ENCODE assay signal across 12 mouse cellular contexts in the genomic region with DNA sequence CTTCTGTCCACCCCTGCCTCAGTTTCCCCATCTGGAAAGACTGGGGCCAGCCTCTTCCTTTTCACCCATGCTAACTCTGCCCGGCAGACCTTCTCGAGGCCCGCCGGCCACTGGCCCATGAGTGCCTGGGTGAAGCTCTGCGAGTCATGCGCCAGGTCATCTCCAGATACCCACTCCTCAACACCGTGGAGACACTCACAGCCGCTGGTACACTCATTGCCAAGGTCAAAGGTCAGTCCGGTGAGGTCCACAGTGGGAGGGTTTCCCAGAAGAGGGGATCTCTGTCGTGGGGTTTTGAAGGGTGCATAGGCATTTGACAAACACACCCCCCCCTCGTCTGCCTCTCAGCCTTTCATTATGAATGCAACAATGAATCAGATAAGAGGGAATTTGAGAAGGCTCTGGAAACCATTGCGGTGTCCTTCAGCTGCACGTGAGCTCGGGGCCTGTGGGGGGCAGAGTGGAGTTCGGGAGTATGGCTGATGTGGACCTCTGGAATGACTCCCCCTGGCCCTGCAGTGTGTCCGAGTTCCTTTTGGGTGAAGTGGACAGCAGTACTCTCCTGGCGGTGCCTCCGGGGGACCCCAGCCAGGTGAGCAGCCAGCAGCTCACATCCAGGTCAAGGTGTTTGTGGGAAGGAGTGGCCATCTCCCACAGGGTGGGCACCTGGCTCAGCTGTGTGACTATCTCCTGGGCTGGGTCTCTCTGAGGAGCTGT. TPM values are rescaled to one million over a fixed set of nuclear protein-coding genes. Genes with fewer than 3 reads are reported as not detected.
DNase-seq lines count a peak whose midpoint lies in the region; ATAC-seq and TF ChIP-seq lines count a peak whose summit lies in the region.
"Had no signal": no experiment of that assay in that cellular context is flagged by ENCODE, and none has a peak within 500 bp of the region (broad histone marks: within the 10 kb centered on the region; RNA-seq: fewer than 3 reads in every experiment).

No protein-coding gene starts in this region.

- peak; percentile 92 for DNase-seq in heart, adult 11 months
- no peak for DNase-seq in heart, adult 2 months
- DNase-seq in liver, adult 2 months (ENCODE audit: extremely low read depth, low read depth, low spot score), result no peak
- no peak for DNase-seq in liver
- no peak for DNase-seq in limb, embryonic 11.5 days (ENCODE audit: low spot score)
- no peak for DNase-seq in natural killer cell, adult 2 months (ENCODE audit: low spot score in 2 of 2)
- DNase-seq in left cerebral cortex, adult 18-20 months (ENCODE audit: low spot score in 2 of 2), result no peak
- DNase-seq: adrenal gland, adult 8-10 months; cerebellum, adult 11 months had no signal

- TF ChIP-seq POLR2A in heart, adult 2 months (IDR thresholded peaks at IDR 0.05; ENCODE audit: insufficient read depth, low read depth, low read length), result no peak
- no peak for TF ChIP-seq POLR2A in liver, adult 2 months (IDR thresholded peaks at IDR 0.05; ENCODE audit: extremely low read depth, insufficient read depth, low read length)

- no peak overlapping the region for H3K27ac ChIP-seq in heart, adult 2 months
- no peak overlapping the region for H3K27ac ChIP-seq in liver, adult 2 months (replicated peaks; ENCODE audit: insufficient read depth, low read depth, low read length)
- no peak overlapping the region for H3K27ac ChIP-seq in limb, embryonic 11.5 days (replicated peaks; ENCODE audit: low read depth, low read length)

- no peaks in the 10 kb centered on the region for H3K36me3 ChIP-seq in heart, adult 2 months (ENCODE audit: control insufficient read depth, insufficient read depth, low read length)
- H3K36me3 ChIP-seq in liver, adult 2 months (ENCODE audit: control insufficient read depth, insufficient read depth, low read length), result no peaks in the 10 kb centered on the region
- peaks cover 11% of the 10 kb centered on the region for H3K36me3 ChIP-seq in E14TG2a.4 (ENCODE audit: insufficient read depth, low read length)
- peaks cover 4% of the 10 kb centered on the region; the same call in 1 of the 2 replicates for H3K36me3 ChIP-seq in limb, embryonic 11.5 days (ENCODE audit: control insufficient read depth, insufficient read depth, low read length)

- no peak overlapping the region for H3K9ac ChIP-seq in heart, adult 2 months (ENCODE audit: low read depth, low read length)
- H3K9ac ChIP-seq in liver, adult 2 months (ENCODE audit: low read depth, low read length), result no peak overlapping the region
- no peak overlapping the region for H3K9ac ChIP-seq in limb, embryonic 11.5 days (ENCODE audit: low read length)

- TF ChIP-seq EP300 in heart, adult 2 months (IDR thresholded peaks at IDR 0.05; ENCODE audit: insufficient read depth, low read depth, low read length), result no peak

- no peaks in the 10 kb centered on the region for H3K79me2 ChIP-seq in heart, adult 2 months (replicated peaks; ENCODE audit: control insufficient read depth, insufficient read depth, low read length)
- no peaks in the 10 kb centered on the region for H3K79me2 ChIP-seq in liver, adult 2 months (ENCODE audit: control insufficient read depth, insufficient read depth, low read length)

- ATAC-seq in limb, embryonic 11.5 days (ENCODE audit: insufficient number of reproducible peaks, low FRiP score, low TSS enrichment, low read depth), result no peak
- ATAC-seq: forebrain, embryonic 16.5 days; Patski had no signal

- peaks cover 1% of the 10 kb centered on the region; the same call in 1 of the 2 replicates for H3K4me1 ChIP-seq in heart, adult 2 months (ENCODE audit: control insufficient read depth, insufficient read depth, low read length)
- no peaks in the 10 kb centered on the region for H3K4me1 ChIP-seq in liver, adult 2 months (ENCODE audit: control insufficient read depth, insufficient read depth, low read length)
- H3K4me1 ChIP-seq in E14TG2a.4 (replicated peaks; ENCODE audit: low read depth, low read length), result peaks cover 96% of the 10 kb centered on the region
- H3K4me1 ChIP-seq in limb, embryonic 11.5 days (ENCODE audit: control insufficient read depth, insufficient read depth, low read length), result peaks cover 10% of the 10 kb centered on the region

- intact Hi-C loops in heart, adult 2 months (cut with DNase I), result no loop called here

- peak overlapping the region; percentile 60; the same call in 1 of the 2 replicates for H3K4me2 ChIP-seq in limb, embryonic 11.5 days (ENCODE audit: low read depth, severe bottlenecking)

- H3K27me3 ChIP-seq in heart, adult 2 months (ENCODE audit: control insufficient read depth, insufficient read depth, low read length), result no peaks in the 10 kb centered on the region
- no peaks in the 10 kb centered on the region for H3K27me3 ChIP-seq in liver, adult 2 months (ENCODE audit: control insufficient read depth, insufficient read depth, low read length)
- H3K27me3 ChIP-seq in E14TG2a.4 (ENCODE audit: insufficient read depth, low read length), result 0 out of 2 replicates have a peak, but pooled peaks cover 3% of the 10 kb centered on the region
- peaks cover 7% of the 10 kb centered on the region; the same call in 1 of the 2 replicates for H3K27me3 ChIP-seq in limb, embryonic 11.5 days (ENCODE audit: control insufficient read depth, insufficient read depth, low read length)
- H3K27me3 ChIP-seq: Patski had no signal

- TF ChIP-seq CTCF in heart, adult 2 months (IDR thresholded peaks at IDR 0.05), result no peak
- TF ChIP-seq CTCF in liver, adult 2 months (IDR thresholded peaks at IDR 0.05; ENCODE audit: low read depth, low read length), result 0 out of 2 replicates have a peak, but pooled peaks have one; percentile 12
- peak; percentile 7; the same call in 1 of the 2 replicates for TF ChIP-seq CTCF in E14TG2a.4 (conservative IDR thresholded peaks at IDR 0.05; ENCODE audit: low read length)

- H3K9me3 ChIP-seq in E14TG2a.4 (ENCODE audit: low read length), result no peaks in the 10 kb centered on the region
- H3K9me3 ChIP-seq in limb, embryonic 11.5 days (ENCODE audit: control insufficient read depth, low read length), result no peaks in the 10 kb centered on the region

- 87% methylated on average over 18 of the region's 18 CpGs for WGBS in heart, adult 2 months
- 77% methylated on average over 18 of the region's 18 CpGs for WGBS in liver, adult 2 months
- WGBS in limb, embryonic 11.5 days, result 84% methylated on average over 18 of the region's 18 CpGs

- H3K4me3 ChIP-seq in heart, adult 2 months, result no peak overlapping the region
- H3K4me3 ChIP-seq in liver, adult 2 months (ENCODE audit: insufficient read depth, low read depth, low read length), result no peak overlapping the region
- H3K4me3 ChIP-seq in E14TG2a.4 (replicated peaks; ENCODE audit: low read length), result peak overlapping the region; percentile 72
- no peak overlapping the region for H3K4me3 ChIP-seq in limb, embryonic 11.5 days (ENCODE audit: low read depth, low read length)

RNA-seq across cellular contexts. Expression of a gene that starts 4.3 kb away (rescaled TPM):
- total RNA-seq in heart, adult 2 months (2021), result 1 to 10 TPM; 3.5 to 5.1 TPM
- polyA plus RNA-seq in heart, adult 2 months (2012; rRNA removed), result 8.9 and 16.6 TPM in 2 replicates
- 4.5 and 4.6 TPM in 2 replicates for total RNA-seq in liver, adult 2 months (2014; rRNA removed)
- 7.7 and 10.9 TPM in 2 replicates for polyA plus RNA-seq in liver, adult 2 months (2012; rRNA removed)
- 8.5 and 10.8 TPM in 2 replicates for polyA plus RNA-seq in limb, embryonic 11.5 days (2014; fragmentation: Nextera tagmentation; extraction: Ambion mirVana)
- 1 to 10 TPM; 3.7 to 4.1 TPM for total RNA-seq in left cerebral cortex, adult 18-20 months (2021)

RNA-seq across cellular contexts. Expression of a gene that starts 18.8 kb away (rescaled TPM):
- 10 to 100 TPM; 78.3 to 89.8 TPM for total RNA-seq in heart, adult 2 months (2021)
- polyA plus RNA-seq in heart, adult 2 months (2012; rRNA removed), result 182 and 194 TPM in 2 replicates
- total RNA-seq in liver, adult 2 months (2014; rRNA removed), result 26.4 and 39.1 TPM in 2 replicates
- 71.1 and 74.6 TPM in 2 replicates for polyA plus RNA-seq in liver, adult 2 months (2012; rRNA removed)
- polyA plus RNA-seq in limb, embryonic 11.5 days (2014; fragmentation: Nextera tagmentation; extraction: Ambion mirVana), result 294 and 308 TPM in 2 replicates
- total RNA-seq in left cerebral cortex, adult 18-20 months (2021), result 10 to 100 TPM; 73.6 to 75.2 TPM

RNA-seq across cellular contexts. Expression of a gene that starts 24.5 kb away (rescaled TPM):
- total RNA-seq in heart, adult 2 months (2021), result 1 to 10 TPM; 6.6 to 8.0 TPM
- 9.2 and 10.8 TPM in 2 replicates for polyA plus RNA-seq in heart, adult 2 months (2012; rRNA removed)
- total RNA-seq in liver, adult 2 months (2014; rRNA removed), result 1.4 and 1.9 TPM in 2 replicates
- polyA plus RNA-seq in liver, adult 2 months (2012; rRNA removed), result 3.2 and 3.4 TPM in 2 replicates
- polyA plus RNA-seq in limb, embryonic 11.5 days (2014; fragmentation: Nextera tagmentation; extraction: Ambion mirVana), result 1.3 and 1.4 TPM in 2 replicates
- total RNA-seq in left cerebral cortex, adult 18-20 months (2021), result 10 to 100 TPM; 13.0 to 13.7 TPM

RNA-seq across cellular contexts. Expression of a gene that starts 26.2 kb away (rescaled TPM):
- total RNA-seq in heart, adult 2 months (2021), result 1,000 to 10,000 TPM in 1 of 2 experiments, 100 to 1,000 TPM in 1; 832 to 1,055 TPM
- polyA plus RNA-seq in heart, adult 2 months (2012; rRNA removed), result 860 and 993 TPM in 2 replicates
- total RNA-seq in liver, adult 2 months (2014; rRNA removed), result 712 and 752 TPM in 2 replicates
- 535 and 559 TPM in 2 replicates for polyA plus RNA-seq in liver, adult 2 months (2012; rRNA removed)
- polyA plus RNA-seq in limb, embryonic 11.5 days (2014; fragmentation: Nextera tagmentation; extraction: Ambion mirVana), result 475 and 534 TPM in 2 replicates
- total RNA-seq in left cerebral cortex, adult 18-20 months (2021), result 100 to 1,000 TPM; 554 to 575 TPM

RNA-seq across cellular contexts. Expression of a gene that starts 32.4 kb away (rescaled TPM):
- 10 to 100 TPM; 30.2 to 39.3 TPM for total RNA-seq in heart, adult 2 months (2021)
- 52.5 and 60.7 TPM in 2 replicates for polyA plus RNA-seq in heart, adult 2 months (2012; rRNA removed)
- 5.2 and 6.4 TPM in 2 replicates for total RNA-seq in liver, adult 2 months (2014; rRNA removed)
- 6.9 and 9.8 TPM in 2 replicates for polyA plus RNA-seq in liver, adult 2 months (2012; rRNA removed)
- 250 and 255 TPM in 2 replicates for polyA plus RNA-seq in limb, embryonic 11.5 days (2014; fragmentation: Nextera tagmentation; extraction: Ambion mirVana)
- total RNA-seq in left cerebral cortex, adult 18-20 months (2021), result 1 to 10 TPM; 6.7 to 8.0 TPM
